Mouse (Mus musculus) cerebellum, adult 2 months (tissue): ENCODE data around the gene Diras1.

Experiments
- CTCF ChIP-seq: fragments of 200-500 bp; IDR thresholded peaks from 2 replicates; pipeline ENCODE4 v1.5.1; 2011; ENCODE audit warnings: low read depth, mild to moderate bottlenecking, control low read depth, low read length, moderate library complexity, borderline replicate concordance; ENCODE audit not compliant: insufficient read depth
- POLR2A ChIP-seq: fragments of 200-500 bp; IDR thresholded peaks from 2 replicates; pipeline ENCODE4 v1.6.1; 2011; ENCODE audit warnings: low read length, control low read depth, borderline replicate concordance; ENCODE audit not compliant: insufficient read depth

GRCm38 (mm10) chr10:81041458-81042175 is 16.2 kb upstream of the Diras1 start:
- TF ChIP-seq CTCF (peak; percentile 93), POLR2A (no peak)
